Mouse (Mus musculus): ENCODE measurements at regions not wholly inside any gene's neighbourhood (a gene's known extent, or its start where the extent isn't known, plus 50 kb on each side); places are given as distances from the start of the nearest gene placed in this dataset.

GRCm38 (mm10) chr6:102977122-102977521 lies 404.2 kb upstream of the Cntn3 start:
- H3K4me3 ChIP-seq (ENCODE audit: inconsistent target): no peak overlapping the region
- H3K36me3 ChIP-seq (ENCODE audit: inconsistent target): no peaks in the 10 kb centered on the region
- no peak overlapping the region for H3K27ac ChIP-seq
- no peaks in the 10 kb centered on the region for H3K79me2 ChIP-seq (ENCODE audit: inconsistent target)
- 46% methylated on average over 3 of the region's 3 CpGs for WGBS (ENCODE audit: missing documents)

DNA sequence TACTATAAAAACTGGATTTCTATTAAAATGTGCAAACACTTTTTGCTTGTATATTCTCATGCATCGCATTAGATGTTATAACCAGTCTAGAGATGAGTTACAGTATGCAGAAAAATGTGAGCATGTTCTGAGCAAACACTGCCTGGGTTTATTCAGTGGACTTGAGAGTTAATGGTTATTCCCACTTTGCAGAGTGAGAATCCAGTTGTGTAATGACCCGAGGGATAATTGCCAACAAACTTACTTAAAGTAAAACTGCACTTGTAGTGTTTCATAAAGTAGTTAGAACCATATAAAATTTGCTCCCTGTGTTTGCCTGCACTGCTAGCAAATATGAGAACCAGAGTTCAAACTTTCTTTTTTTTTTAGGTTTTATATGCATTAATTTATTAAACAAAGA lies 450.4 kb upstream of the Cntn3 start:
- H3K79me2 ChIP-seq (ENCODE audit: inconsistent target): no peaks in the 10 kb centered on the region
- WGBS (ENCODE audit: missing documents): 86% methylated on average over 2 of the region's 2 CpGs
- no peak overlapping the region for H3K27ac ChIP-seq
- no peaks in the 10 kb centered on the region for H3K36me3 ChIP-seq (ENCODE audit: inconsistent target)
- no peak overlapping the region for H3K4me3 ChIP-seq (ENCODE audit: inconsistent target)

- Histone ChIP-seq H3K4me3 (ENCODE audit: inconsistent target) (no peak overlapping the region), H3K27ac (no peak overlapping the region), H3K36me3 (ENCODE audit: inconsistent target) (no peaks in the 10 kb centered on the region), H3K79me2 (ENCODE audit: inconsistent target) (no peaks in the 10 kb centered on the region)
- 80% methylated on average over 2 of the region's 2 CpGs for WGBS (ENCODE audit: missing documents)
Observed at GRCm38 (mm10) chr6:103024006-103024405, 451.1 kb upstream of the Cntn3 start.

- Histone ChIP-seq H3K27ac (no peak overlapping the region), H3K4me3 (ENCODE audit: inconsistent target) (no peak overlapping the region), H3K36me3 (ENCODE audit: inconsistent target) (no peaks in the 10 kb centered on the region), H3K79me2 (ENCODE audit: inconsistent target) (no peaks in the 10 kb centered on the region)
- WGBS (ENCODE audit: missing documents): 78% methylated on average over 1 of the region's 1 CpGs
Observed at GRCm38 (mm10) chr6:103028150-103028549, 455.2 kb upstream of the Cntn3 start.

GRCm38 (mm10) chr6:103033418-103033817 lies 460.5 kb upstream of the Cntn3 start:
- Histone ChIP-seq H3K4me3 (ENCODE audit: inconsistent target) (no peak overlapping the region), H3K27ac (no peak overlapping the region), H3K36me3 (ENCODE audit: inconsistent target) (no peaks in the 10 kb centered on the region), H3K79me2 (ENCODE audit: inconsistent target) (no peaks in the 10 kb centered on the region)
- WGBS (ENCODE audit: missing documents): 0% methylated on average over 3 of the region's 4 CpGs

DNA sequence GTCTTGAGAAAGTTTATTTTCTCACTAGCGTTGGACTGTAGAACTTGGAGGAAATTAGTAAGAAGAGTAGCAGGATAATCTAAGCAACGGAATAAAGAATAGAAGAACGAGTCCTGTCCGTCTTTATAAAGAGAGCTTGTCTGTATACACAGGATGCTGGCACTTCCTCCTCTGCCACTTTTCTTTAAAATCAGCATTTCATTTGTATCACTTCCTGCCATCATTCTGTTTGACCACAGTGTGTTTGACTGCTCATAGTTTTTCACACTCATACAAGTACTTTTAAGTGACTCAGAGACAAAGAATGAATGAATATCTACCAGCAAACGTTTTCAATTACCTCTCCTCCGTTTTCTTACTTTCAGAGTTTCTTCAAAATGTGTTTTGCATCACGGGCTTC lies 461.0 kb upstream of the Cntn3 start:
- Histone ChIP-seq H3K27ac (no peak overlapping the region), H3K36me3 (ENCODE audit: inconsistent target) (no peaks in the 10 kb centered on the region), H3K4me3 (ENCODE audit: inconsistent target) (no peak overlapping the region), H3K79me2 (ENCODE audit: inconsistent target) (no peaks in the 10 kb centered on the region)
- WGBS (ENCODE audit: missing documents): 3% methylated on average over 7 of the region's 7 CpGs

DNA sequence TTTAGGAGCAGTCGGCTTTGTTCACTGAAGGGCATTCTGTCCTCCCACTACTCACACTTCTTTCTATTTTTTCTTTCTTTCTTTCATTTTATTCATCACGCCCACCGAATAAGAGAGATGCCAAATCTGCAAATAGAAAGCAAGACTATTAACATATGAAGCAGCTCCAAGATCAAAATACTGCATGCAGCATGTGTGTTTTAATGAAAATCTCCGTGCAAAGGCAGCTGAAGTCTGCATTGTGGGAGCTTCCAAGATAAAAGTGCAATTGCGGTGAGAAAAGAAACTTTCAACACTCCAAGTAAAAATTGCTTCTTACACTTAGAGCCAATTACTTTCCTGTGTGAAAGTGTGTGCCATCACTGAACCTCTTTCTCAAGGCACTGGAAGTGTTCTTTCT lies 449.8 kb upstream of the Chl1 start:
- no peaks in the 10 kb centered on the region for H3K36me3 ChIP-seq (ENCODE audit: inconsistent target)
- no peak overlapping the region for H3K27ac ChIP-seq
- H3K79me2 ChIP-seq (ENCODE audit: inconsistent target): no peaks in the 10 kb centered on the region
- no peak overlapping the region for H3K4me3 ChIP-seq (ENCODE audit: inconsistent target)
- 88% methylated on average over 5 of the region's 5 CpGs for WGBS (ENCODE audit: missing documents)

GRCm38 (mm10) chr6:103106189-103106588 lies 404.2 kb upstream of the Chl1 start:
- WGBS (ENCODE audit: missing documents): 54% methylated on average over 1 of the region's 1 CpGs
- no peaks in the 10 kb centered on the region for H3K36me3 ChIP-seq (ENCODE audit: inconsistent target)
- H3K4me3 ChIP-seq (ENCODE audit: inconsistent target): no peak overlapping the region
- H3K79me2 ChIP-seq (ENCODE audit: inconsistent target): no peaks in the 10 kb centered on the region
- H3K27ac ChIP-seq: no peak overlapping the region

GRCm38 (mm10) chr6:103119537-103119936 lies 390.8 kb upstream of the Chl1 start:
- WGBS (ENCODE audit: missing documents): 33% methylated on average over 2 of the region's 2 CpGs
- Histone ChIP-seq H3K27ac (no peak overlapping the region), H3K4me3 (ENCODE audit: inconsistent target) (no peak overlapping the region), H3K79me2 (ENCODE audit: inconsistent target) (no peaks in the 10 kb centered on the region), H3K36me3 (ENCODE audit: inconsistent target) (no peaks in the 10 kb centered on the region)

GRCm38 (mm10) chr6:103140851-103141250 lies 369.5 kb upstream of the Chl1 start:
- H3K36me3 ChIP-seq (ENCODE audit: inconsistent target): no peaks in the 10 kb centered on the region
- no peak overlapping the region for H3K27ac ChIP-seq
- no peak overlapping the region for H3K4me3 ChIP-seq (ENCODE audit: inconsistent target)
- H3K79me2 ChIP-seq (ENCODE audit: inconsistent target): no peaks in the 10 kb centered on the region
- WGBS (ENCODE audit: missing documents): 85% methylated on average over 5 of the region's 5 CpGs

DNA sequence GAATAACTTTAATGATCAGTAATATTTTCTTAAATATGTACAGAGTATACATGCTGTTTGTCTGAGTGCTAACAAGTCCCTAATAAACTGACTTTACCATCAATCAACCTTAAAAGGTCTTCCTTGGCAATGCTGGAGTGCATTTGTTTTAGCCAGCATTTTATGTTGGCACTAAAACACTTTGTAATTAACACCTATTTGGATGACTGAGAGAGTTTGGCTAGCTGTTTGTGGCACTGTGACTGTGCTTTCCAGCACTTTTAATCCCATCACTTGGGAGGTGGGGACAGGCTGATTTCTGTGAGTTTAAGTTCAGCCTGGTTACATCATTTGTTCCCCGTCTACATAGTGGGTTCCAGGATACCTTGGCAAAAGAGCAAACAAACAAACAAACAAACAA lies 332.5 kb upstream of the Chl1 start:
- WGBS (ENCODE audit: missing documents): 100% methylated on average over 1 of the region's 1 CpGs
- H3K79me2 ChIP-seq (ENCODE audit: inconsistent target): no peaks in the 10 kb centered on the region
- no peak overlapping the region for H3K4me3 ChIP-seq (ENCODE audit: inconsistent target)
- no peaks in the 10 kb centered on the region for H3K36me3 ChIP-seq (ENCODE audit: inconsistent target)
- no peak overlapping the region for H3K27ac ChIP-seq

- Histone ChIP-seq H3K36me3 (ENCODE audit: inconsistent target) (no peaks in the 10 kb centered on the region), H3K27ac (no peak overlapping the region), H3K79me2 (ENCODE audit: inconsistent target) (no peaks in the 10 kb centered on the region), H3K4me3 (ENCODE audit: inconsistent target) (no peak overlapping the region)
Observed at GRCm38 (mm10) chr6:103183355-103183754, 327.0 kb upstream of the Chl1 start.

DNA sequence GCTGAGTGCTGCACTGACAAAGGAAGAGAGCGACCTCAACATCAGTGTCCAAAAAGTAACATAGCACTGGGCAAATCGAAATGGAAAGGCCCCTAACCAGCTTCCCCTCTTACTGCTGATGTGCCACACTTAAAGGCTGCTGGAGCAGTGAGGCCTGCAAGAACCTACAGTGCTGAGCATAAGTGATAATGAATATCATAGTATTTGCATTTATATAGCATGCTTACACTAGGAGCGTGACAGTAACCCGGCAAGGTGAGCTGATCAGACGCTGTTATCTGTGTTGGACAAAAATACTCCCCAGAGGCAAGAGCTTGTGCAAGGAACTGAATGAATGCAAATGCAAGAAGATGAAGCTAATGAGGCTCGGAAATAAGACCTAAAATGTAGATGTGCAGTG lies 313.5 kb upstream of the Chl1 start:
- H3K36me3 ChIP-seq (ENCODE audit: inconsistent target): no peaks in the 10 kb centered on the region
- no peaks in the 10 kb centered on the region for H3K79me2 ChIP-seq (ENCODE audit: inconsistent target)
- no peak overlapping the region for H3K27ac ChIP-seq
- WGBS (ENCODE audit: missing documents): 91% methylated on average over 6 of the region's 6 CpGs
- H3K4me3 ChIP-seq (ENCODE audit: inconsistent target): no peak overlapping the region

- H3K36me3 ChIP-seq (ENCODE audit: inconsistent target): no peaks in the 10 kb centered on the region
- 20% methylated on average over 1 of the region's 1 CpGs for WGBS (ENCODE audit: missing documents)
- no peak overlapping the region for H3K27ac ChIP-seq
- H3K4me3 ChIP-seq (ENCODE audit: inconsistent target): no peak overlapping the region
- H3K79me2 ChIP-seq (ENCODE audit: inconsistent target): no peaks in the 10 kb centered on the region
Observed at GRCm38 (mm10) chr6:103201605-103202004, 308.8 kb upstream of the Chl1 start.

DNA sequence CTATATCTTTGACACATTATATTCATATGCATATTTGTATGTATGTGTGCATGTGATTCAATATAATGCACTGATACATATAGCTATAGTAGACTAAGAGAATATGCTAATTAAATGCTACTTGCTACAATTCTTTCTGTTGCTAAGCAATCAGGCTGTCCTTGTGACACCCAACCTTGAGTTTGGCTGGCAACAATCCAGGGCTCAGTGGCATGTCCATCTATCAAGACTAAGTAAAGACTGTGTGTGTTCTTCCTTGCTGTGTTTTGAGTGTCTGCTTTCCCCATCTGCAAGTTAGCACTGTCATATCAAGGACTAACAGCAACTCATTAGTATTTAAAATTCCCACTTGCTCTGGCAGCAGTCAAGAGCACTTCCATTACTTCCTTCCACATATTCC lies 301.2 kb upstream of the Chl1 start:
- H3K79me2 ChIP-seq (ENCODE audit: inconsistent target): no peaks in the 10 kb centered on the region

GRCm38 (mm10) chr6:103213160-103213559 lies 297.2 kb upstream of the Chl1 start:
- Histone ChIP-seq H3K36me3 (ENCODE audit: inconsistent target) (no peaks in the 10 kb centered on the region), H3K79me2 (ENCODE audit: inconsistent target) (no peaks in the 10 kb centered on the region), H3K27ac (no peak overlapping the region), H3K4me3 (ENCODE audit: inconsistent target) (no peak overlapping the region)
- WGBS (ENCODE audit: missing documents): 58% methylated on average over 6 of the region's 6 CpGs

More for the DNA sequence above, 301.2 kb upstream of the Chl1 start:
- Histone ChIP-seq H3K36me3 (ENCODE audit: inconsistent target) (no peaks in the 10 kb centered on the region), H3K4me3 (ENCODE audit: inconsistent target) (no peak overlapping the region), H3K27ac (no peak overlapping the region)

DNA sequence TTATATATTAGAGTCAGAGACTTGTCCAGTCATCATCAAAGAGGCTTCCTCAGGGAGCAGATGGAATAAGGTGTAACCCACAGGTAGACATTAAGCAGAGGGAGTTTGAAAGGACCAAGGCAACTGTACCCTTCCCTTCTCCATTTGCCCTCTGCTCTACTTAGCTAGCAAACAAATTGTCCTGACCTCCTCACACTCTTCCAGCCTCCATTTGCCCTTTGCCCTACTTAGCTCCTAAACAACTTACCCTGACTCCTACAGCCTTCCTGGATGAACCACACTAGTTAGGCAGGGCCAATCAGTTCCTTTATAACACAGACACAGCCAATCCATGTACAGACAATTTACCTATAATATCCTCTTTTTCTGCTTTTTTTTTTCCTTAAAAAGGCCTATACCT lies 273.5 kb upstream of the Chl1 start:
- H3K79me2 ChIP-seq (ENCODE audit: inconsistent target): no peaks in the 10 kb centered on the region
- H3K36me3 ChIP-seq (ENCODE audit: inconsistent target): no peaks in the 10 kb centered on the region
- H3K4me3 ChIP-seq (ENCODE audit: inconsistent target): no peak overlapping the region
- H3K27ac ChIP-seq: no peak overlapping the region
